Mouse (Mus musculus): Measurements from ENCODE around the gene Sox5.

Sox5 gene

GRCm38 (mm10) chr6:144041941-144042340 is 739.8 kb downstream of the Sox5 start:
- DNase-seq (ENCODE audit: low spot score) = no peak

- DNase-seq (ENCODE audit: low spot score) = peak; percentile 40
Observed at GRCm38 (mm10) chr6:144041188-144041587, 740.6 kb downstream of the Sox5 start.

GRCm38 (mm10) chr6:144040349-144040748 is 741.4 kb downstream of the Sox5 start:
- no peak for DNase-seq (ENCODE audit: low spot score)

GRCm38 (mm10) chr6:144039221-144039620 is 742.6 kb downstream of the Sox5 start:
- DNase-seq (ENCODE audit: low spot score) = peak; percentile 46

- no peak for DNase-seq (ENCODE audit: low spot score)
Observed at GRCm38 (mm10) chr6:144033191-144033590, 748.6 kb downstream of the Sox5 start.

GRCm38 (mm10) chr6:144016929-144017328 is 764.8 kb downstream of the Sox5 start:
- no peak for DNase-seq (ENCODE audit: low spot score)

- no peak for DNase-seq (ENCODE audit: low spot score)
Observed at GRCm38 (mm10) chr6:144011880-144012524, 769.8 kb downstream of the Sox5 start.

GRCm38 (mm10) chr6:144010995-144011394 is 770.8 kb downstream of the Sox5 start:
- no peak for DNase-seq (ENCODE audit: low spot score)

GRCm38 (mm10) chr6:144010285-144010684 is 771.5 kb downstream of the Sox5 start:
- DNase-seq (ENCODE audit: low spot score) = no peak

- DNase-seq (ENCODE audit: low spot score) = no peak
Observed at GRCm38 (mm10) chr6:144005132-144005531, 776.6 kb downstream of the Sox5 start.

GRCm38 (mm10) chr6:143998201-143998600 is 783.6 kb downstream of the Sox5 start:
- DNase-seq (ENCODE audit: low spot score) = no peak

- DNase-seq (ENCODE audit: low spot score) = no peak
Observed at GRCm38 (mm10) chr6:143997616-143998015, 784.2 kb downstream of the Sox5 start.

GRCm38 (mm10) chr6:143995046-143995445 is 786.7 kb downstream of the Sox5 start:
- DNase-seq (ENCODE audit: low spot score) = peak; percentile 36

GRCm38 (mm10) chr6:143987548-143987947 is 794.2 kb downstream of the Sox5 start:
- DNase-seq (ENCODE audit: low spot score) = no peak

GRCm38 (mm10) chr6:143980131-143980530 is 801.6 kb downstream of the Sox5 start:
- DNase-seq (ENCODE audit: low spot score) = no peak

- DNase-seq (ENCODE audit: low spot score) = no peak
Observed at GRCm38 (mm10) chr6:143967724-143968400, 813.9 kb downstream of the Sox5 start.

- DNase-seq (ENCODE audit: low spot score) = no peak
Observed at GRCm38 (mm10) chr6:143960487-143960886, 821.3 kb downstream of the Sox5 start.

GRCm38 (mm10) chr6:143960081-143960480 is 821.7 kb downstream of the Sox5 start:
- DNase-seq (ENCODE audit: low spot score) = no peak

GRCm38 (mm10) chr6:143958372-143958771 is 823.4 kb downstream of the Sox5 start:
- DNase-seq (ENCODE audit: low spot score) = no peak

- DNase-seq (ENCODE audit: low spot score) = no peak
Observed at GRCm38 (mm10) chr6:143957063-143957462, 824.7 kb downstream of the Sox5 start.

GRCm38 (mm10) chr6:143948553-143949308 is 833.0 kb downstream of the Sox5 start:
- no peak for DNase-seq (ENCODE audit: low spot score)

- no peak for DNase-seq (ENCODE audit: low spot score)
Observed at GRCm38 (mm10) chr6:143948071-143948470, 833.7 kb downstream of the Sox5 start.

- no peak for DNase-seq (ENCODE audit: low spot score)
Observed at GRCm38 (mm10) chr6:143943126-143943525, 838.7 kb downstream of the Sox5 start.
